Mouse (Mus musculus): Measurements from ENCODE around the gene Otud7a.

Otud7a gene

DNA sequence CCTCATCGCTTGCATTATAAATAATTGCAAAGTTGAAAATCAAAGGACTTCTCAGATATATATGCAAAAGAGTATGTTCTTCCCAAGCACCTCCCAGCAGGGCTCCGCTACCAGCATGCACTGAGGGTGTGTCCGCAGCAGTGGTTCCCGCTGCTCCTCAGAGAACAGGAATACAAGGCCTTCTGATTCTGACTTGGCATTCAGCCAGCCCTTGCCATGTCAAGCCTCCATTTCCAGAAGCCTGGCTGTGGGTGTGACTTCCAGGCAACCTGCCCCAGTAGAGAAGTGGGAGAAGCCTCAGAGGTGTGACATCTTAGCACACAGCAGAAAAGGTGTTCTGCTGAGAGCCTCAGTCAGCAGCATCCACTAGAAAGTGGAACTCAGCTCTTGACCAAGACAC is 253.4 kb downstream of the Otud7a start:
- no peak for DNase-seq (ENCODE audit: low read depth in 2 of 2, low spot score in 2 of 2)

DNA sequence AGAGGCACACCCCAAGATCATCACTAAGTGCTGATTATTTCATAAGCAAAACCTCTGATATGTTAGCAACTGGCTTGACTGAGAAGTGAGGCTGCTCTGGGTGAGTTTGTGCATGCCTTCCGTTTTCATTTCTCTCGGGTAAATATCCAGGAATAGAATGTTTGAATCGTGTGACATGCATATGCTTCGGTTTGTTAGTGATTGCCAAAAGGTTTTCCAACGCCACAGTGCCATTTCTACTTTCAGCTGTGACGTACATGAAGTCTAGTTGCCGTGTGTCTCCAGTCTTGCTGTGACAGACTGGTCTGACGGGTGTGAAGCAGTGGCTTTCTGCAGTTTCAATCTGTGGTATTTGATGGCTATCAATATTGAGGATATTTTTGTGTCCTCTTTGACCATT is 273.4 kb downstream of the Otud7a start:
- DNase-seq (ENCODE audit: low read depth in 2 of 2, low spot score in 2 of 2) = no peak

DNA sequence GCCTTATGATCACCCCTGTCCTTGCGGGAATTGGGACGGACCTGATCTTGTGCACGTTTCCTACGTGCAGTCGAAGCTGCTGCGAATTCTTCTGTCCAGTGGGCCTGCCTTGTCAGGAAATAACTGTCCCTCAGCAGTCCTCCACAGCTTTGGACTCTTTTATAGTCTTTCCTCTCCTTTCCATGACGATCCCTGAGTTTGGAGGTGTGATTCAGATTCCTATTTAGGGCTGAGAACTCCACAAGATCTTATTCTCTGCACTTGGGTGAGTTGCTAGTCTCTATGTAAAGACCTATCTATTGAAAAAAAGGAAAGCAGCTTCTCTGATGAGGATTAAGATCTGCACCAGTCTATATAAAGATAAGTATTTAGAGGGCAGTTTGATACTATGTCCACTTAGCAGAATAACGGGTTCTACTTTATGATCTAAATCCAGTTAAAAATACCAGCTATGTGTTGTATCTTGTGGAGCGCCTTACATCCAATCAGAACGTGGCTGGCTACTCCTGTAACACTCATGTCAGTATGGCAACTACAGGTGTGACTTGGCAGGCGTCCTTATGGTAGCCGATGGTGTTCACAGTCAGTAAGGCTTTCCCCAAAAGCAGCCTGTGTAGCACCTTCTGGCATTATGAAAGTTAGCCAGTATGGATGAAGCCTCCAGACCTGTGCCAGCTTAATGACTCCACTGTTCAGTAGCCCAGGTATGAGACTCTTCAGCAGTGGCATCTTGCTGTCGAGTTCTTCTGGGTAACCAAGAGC is 274.8 kb downstream of the Otud7a start:
- DNase-seq (ENCODE audit: low read depth in 2 of 2, low spot score in 2 of 2) = no peak

DNA sequence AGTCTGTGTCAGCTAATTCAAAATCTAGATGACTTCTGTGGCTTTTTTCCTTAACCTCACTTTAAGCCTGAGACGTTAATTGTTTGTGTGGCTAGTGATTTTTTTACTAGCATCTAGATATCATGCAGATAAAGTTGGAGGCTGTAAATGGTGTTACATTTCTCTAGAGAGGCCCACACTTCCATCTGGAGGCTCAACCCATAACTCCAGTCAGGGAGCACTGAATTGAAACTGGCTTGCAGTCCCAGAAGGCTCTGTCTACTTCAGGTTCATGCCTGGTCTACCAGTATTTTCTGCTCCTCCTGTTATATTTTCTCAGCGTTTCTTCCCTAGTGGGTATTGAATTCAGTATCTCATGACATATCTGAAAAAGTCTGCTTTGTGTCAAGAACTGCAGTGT is 276.1 kb downstream of the Otud7a start:
- DNase-seq (ENCODE audit: low read depth in 2 of 2, low spot score in 2 of 2) = no peak

DNA sequence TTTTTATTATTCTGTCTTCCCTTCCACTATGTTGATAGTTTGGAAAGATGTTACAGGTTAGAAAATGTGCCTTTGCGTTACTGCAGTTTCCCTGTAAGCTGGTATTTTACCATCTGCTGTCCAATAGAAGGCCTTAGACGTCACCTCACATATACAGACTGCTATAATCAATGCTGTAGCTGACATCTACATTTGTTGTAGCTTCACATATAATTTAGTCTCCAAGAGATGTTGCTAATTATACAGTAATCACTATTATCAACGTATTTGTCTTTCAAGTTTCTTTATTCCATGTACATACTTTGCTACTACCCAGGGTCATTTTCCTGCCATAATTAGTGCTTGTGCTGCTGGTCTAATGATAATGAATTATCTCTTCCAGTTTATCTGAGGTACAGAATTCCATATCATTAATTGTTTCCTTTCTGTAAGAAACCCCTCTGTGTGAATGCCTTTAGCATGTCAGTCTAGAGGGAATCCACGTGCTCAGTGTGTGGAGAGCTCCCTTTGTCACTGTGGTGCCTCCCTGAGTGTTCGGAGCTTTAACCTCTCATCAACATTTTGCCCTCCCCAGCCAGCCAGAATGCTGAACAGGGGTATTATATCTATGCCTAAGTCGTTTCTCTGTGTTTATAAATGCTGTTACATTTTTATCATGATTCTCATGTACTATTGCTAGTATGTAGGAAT is 280.6 kb downstream of the Otud7a start:
- no peak for DNase-seq (ENCODE audit: low read depth in 2 of 2, low spot score in 2 of 2)

DNA sequence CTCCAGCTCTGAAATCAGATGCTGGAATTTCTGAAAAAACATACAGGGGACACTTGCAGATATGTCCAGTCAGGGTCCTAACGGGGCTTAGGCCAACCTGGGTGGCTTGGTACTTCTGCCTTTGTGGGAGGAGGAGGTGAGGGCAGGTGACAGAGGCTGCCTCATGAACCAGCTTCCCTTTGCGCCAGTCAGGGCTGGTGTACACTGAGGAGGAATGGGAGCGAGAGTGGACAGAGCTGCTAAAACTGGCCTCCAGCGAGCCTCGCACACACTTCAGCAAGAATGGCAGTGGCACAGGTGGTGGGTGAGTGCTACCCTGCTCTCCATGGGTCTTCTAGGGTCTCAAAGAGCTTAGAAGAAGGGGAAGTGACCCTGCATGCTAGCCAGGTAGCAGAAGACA is 285.1 kb downstream of the Otud7a start:
- DNase-seq (ENCODE audit: low read depth in 2 of 2, low spot score in 2 of 2) = no peak

DNA sequence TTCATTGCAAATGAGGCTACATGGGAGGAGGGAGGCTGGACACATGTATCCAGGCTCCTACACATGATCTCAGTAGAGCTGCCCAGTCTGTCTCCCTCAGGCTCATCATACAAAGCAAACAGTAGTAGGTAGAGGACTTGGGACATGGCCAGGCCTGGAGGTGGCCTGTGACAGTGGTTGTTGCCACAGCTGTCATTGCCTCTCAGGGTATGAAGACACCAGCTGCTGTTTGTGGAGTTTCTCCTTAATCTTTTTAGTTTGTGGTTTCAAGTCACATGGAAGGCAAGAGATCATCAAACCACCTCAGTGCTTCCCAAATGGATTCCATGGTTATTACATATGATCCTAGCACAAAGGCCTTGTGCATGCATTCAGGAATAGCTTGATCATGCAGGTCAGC is 285.5 kb downstream of the Otud7a start:
- no peak for DNase-seq (ENCODE audit: low read depth in 2 of 2, low spot score in 2 of 2)

DNA sequence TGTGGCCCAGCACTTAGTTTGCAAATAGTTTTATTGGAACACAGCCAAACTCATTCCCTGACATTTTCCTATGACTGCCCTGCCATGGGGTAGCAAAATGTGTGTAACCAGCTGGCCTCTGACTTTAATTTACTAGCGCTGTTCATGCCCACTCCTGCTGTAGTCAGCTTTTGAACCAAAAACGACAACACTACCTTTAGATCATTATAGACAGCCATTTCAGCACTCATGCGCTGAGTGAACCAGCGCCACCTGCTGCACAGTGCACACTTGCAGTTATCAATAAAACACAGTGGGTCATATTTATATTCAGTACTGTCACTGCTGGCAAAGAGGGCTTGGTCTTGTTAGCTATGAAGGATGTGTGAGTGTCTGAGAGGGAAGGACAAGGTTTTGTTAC is 293.2 kb downstream of the Otud7a start:
- DNase-seq (ENCODE audit: low read depth in 2 of 2, low spot score in 2 of 2) = no peak

DNA sequence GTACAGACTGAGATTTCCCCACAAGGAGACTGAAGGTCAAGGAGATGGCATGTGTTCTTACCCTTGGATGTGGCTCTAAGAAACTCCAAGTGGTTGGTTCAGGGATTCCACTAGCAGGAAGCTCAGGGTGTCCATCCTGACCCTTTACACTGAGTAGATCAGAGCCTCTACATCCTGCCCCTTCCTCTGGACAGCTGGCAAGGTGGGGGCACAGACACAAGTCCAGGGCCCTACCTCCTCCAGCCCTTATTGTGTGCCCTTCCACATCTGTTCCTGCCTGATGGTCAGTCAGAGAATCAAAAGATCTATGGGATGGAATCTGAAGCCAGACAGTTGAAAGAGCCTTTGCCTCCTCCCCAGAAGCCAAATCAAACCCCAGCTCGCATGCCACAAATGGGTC is 293.6 kb downstream of the Otud7a start:
- DNase-seq (ENCODE audit: low read depth in 2 of 2, low spot score in 2 of 2) = no peak

DNA sequence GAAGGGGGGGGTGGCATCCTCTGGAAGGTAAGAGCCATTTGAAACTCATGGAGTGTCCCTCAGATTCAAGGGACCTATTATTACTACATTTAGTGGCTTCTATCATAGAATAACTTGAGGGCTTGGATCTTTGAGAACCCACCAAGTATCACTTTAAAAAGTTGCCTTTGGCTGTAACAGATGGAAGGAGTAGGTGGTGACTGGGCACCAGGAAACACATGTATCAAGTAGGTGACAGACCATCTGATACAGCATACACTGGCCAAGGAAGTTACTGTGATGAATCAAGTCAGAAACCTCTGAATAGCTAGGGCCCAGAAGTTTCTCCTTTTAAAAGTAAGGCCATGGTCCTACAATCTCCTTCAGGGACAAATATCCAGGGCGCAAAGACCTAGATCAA is 298.6 kb downstream of the Otud7a start:
- DNase-seq (ENCODE audit: low read depth in 2 of 2, low spot score in 2 of 2) = no peak

DNA sequence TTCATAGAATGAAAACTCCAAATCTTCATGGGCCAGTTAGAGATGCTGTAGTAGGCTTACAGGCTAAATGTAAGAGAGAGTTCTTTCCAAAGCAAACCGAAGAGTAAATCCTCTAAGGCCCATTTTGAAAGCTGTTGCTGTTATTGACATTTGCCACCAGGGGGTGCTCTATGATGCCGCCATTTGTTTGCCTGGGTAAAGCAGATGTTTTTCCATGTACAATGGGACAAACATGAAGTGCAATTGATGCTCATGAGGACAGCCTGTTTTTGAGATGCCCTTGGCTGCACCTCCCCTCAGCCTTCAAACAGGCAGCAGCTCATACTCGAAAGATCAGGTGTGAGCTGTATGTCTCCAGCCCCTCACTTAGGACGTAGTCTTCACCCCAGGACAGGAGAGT is 307.5 kb downstream of the Otud7a start:
- peak; percentile 48 to 58 for DNase-seq (ENCODE audit: low read depth in 2 of 2, low spot score in 2 of 2)

DNA sequence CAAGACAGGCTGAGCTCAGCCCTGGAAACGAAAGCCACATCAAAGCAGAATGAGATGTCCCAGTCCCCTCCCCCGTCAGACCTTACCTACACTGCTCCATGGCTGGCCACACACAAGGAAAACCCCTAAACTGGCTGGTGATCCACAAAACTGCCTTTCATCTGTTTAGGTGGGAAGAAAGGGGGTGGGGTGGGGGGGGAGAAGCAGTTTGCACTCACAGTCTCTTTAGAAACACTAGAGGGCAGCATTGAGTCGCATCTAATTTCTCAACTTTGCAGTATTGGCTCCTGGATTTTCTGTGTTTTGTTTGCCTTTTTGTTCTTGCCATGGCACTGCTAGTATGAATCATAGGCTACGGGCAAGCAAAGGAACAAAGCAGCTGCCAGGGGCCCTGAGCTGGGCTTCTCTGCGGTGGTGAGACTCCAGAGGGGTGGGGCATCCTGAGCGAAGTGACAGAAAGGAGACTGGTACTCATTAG is 308.8 kb downstream of the Otud7a start:
- DNase-seq (ENCODE audit: low read depth in 2 of 2, low spot score in 2 of 2) = peak; percentile 39 to 57

DNA sequence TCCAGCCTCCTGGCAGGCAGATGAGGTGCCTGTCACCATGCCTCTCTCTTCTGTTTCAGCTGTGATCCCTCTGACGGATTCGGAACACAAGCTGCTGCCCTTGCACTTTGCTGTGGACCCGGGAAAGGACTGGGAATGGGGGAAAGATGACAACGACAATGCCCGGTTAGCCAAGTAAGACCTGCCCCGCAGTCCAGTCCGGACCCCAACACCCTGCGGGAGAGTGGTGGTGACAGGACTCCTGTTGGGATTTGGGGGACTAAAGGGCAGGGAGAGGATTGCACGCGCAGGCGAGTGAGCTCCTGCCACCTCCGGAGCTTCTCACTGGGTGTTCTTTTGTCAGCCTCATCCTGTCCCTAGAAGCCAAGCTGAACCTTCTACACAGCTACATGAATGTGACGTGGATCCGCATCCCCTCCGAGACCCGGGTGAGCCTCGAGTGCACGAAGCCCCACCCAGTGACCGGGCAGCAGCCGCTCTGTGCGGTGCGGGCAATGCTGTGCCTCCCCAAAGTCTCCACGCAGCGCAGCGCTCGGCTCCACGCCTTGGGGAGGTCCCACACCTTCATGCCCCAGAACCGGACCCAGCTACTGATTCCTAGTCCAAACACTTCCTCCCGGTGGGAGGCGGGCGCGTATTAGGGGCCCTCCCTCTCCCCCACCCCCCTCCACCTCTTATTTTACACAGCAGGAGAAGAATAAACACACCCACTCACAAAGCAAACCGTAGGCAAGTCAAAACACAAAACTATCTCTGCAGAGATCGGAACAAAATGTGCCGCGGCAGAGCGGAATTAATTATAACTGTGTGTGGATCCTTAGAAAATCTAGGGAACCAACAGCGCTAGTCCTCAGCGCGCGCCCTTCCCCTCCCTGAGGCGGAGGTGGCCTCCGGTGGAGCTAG is 310.3 kb downstream of the Otud7a start:
- peak; percentile 42 to 60 for DNase-seq (ENCODE audit: low read depth in 2 of 2, low spot score in 2 of 2)

DNA sequence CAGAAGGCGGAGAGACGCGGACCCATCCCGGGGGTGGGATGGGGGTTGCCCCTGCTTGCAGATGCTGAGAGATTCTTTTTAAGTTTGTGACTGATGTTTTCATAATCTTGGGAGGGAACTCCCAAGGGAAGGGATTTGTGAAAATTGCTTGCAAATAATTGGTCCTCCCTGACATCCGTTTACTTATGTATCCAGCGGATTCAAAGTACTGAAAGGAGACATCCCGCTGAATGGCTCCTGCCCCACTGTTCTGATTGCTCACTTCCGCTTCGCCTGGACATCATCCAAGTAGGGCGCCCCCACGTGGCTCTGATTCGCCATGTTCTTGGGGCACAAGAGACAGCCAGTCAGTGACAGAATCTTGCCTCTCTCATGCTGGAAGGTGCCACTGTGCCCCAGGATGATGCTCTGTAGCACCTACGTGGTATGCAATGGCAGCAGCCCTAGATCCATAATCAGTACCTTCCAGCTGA is 311.0 kb downstream of the Otud7a start:
- peak; percentile 88 to 92 for DNase-seq (ENCODE audit: low read depth in 2 of 2, low spot score in 2 of 2)

DNA sequence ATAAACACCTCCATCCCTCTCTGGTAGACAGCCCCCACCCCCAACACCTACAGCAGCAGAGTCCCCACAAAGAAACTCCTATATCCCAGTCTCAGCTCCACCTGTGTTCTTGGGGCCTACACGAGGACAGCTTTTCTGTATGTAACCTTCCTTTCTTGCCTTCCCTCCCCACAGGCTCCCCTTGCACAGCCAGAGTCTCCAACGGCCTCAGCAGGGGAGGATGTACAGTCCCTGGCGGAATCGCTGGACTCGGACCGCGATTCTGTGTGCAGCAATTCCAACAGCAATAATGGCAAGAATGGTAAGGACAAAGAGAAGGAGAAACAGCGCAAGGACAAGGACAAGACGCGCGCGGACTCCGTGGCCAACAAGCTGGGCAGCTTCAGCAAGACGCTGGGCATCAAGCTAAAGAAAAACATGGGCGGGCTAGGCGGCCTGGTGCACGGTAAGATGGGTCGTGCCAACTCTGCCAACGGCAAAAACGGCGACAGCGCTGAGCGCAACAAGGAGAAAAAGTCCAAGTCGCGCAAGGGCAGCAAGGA is 312.7 kb downstream of the Otud7a start:
- no peak for DNase-seq (ENCODE audit: low read depth in 2 of 2, low spot score in 2 of 2)

DNA sequence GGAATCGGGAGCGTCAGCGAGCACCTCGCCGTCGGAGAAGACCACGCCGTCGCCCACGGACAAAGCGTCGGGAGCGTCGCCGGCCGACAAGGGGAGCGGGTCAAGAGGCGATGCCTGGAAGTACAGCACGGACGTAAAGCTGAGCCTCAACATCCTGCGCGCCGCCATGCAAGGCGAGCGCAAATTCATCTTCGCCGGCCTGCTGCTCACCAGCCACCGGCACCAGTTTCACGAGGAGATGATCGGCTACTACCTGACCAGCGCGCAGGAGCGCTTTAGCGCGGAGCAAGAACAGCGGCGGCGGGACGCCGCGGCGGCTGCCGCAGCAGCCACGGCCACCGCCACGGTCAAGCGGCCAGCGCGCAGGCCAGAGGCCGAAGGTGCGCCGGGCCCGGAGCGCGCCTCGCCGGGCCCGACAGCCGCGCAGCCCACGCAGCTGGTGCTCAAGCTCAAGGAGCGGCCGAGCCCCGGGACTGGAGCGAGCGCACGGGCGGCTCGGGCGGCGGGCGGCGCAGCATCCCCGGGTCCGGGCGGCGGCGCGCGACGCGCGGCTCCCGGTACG is 313.2 kb downstream of the Otud7a start:
- no peak for DNase-seq (ENCODE audit: low read depth in 2 of 2, low spot score in 2 of 2)

DNA sequence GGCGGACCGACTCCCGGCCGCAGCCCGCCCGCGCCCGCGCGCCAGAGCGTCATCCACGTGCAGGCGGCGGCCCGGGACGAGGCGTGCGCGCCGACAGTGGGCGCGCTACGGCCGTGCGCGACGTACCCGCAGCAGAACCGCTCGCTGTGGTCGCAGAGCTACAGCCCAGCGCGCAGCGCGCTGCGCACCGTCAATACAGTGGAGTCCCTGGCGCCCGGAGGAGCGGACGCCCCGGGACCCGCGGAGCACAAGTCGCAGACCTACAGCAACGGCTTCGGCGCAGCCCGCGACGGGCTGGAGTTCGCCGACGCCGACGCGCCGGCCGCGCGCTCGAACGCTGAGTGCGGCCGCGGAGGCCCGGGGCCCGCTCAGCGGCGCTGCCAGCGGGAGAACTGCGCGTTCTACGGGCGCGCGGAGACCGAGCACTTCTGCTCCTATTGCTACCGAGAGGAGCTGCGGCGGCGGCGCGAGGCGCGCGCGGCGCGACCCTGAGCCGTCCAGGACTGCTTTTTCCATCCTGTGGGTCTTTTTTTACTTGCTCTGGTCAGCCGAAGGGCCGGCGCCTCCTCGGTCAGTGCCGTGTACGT is 313.8 kb downstream of the Otud7a start:
- no peak for DNase-seq (ENCODE audit: low read depth in 2 of 2, low spot score in 2 of 2)

DNA sequence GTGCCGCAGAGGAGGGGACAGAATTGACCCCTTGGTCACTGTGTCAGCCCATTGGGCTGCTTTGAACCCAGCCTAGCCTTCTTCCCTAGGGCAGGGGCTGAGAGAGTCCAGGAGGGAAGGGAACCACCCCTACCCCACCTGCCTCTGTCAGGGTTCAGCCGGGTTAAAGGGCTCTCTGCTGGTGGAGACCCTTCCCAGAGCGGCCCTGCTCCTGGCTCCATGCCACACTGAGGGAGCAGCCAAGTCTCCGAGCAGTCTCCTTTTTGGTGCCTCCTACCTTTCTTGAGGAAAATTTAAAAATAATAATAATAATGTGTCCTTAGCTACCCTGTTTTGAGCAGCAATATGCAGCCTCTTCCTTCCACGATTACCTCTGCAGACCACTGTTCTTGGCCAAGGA is 315.1 kb downstream of the Otud7a start:
- DNase-seq (ENCODE audit: low read depth in 2 of 2, low spot score in 2 of 2) = no peak

DNA sequence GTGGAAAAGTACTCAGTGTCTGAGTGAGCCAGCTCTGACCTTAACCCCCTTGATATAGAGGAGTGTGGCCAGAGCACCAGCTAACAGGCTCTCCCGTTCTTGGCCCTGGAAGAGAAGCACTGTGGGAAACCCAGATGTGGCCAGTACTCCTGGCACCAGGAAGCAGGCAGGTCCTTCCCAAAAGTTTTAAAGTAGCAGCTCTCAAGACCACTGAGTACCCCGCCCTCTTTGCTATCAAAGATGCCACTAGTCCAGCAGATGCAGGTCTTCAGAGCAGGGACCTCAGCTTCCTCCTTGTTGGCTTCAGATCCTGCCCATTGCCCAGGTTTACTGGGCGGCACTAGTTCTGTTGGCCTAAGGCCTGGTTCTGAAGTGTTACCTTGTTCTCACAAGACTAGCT is 318.0 kb downstream of the Otud7a start:
- DNase-seq (ENCODE audit: low read depth in 2 of 2, low spot score in 2 of 2) = no peak

DNA sequence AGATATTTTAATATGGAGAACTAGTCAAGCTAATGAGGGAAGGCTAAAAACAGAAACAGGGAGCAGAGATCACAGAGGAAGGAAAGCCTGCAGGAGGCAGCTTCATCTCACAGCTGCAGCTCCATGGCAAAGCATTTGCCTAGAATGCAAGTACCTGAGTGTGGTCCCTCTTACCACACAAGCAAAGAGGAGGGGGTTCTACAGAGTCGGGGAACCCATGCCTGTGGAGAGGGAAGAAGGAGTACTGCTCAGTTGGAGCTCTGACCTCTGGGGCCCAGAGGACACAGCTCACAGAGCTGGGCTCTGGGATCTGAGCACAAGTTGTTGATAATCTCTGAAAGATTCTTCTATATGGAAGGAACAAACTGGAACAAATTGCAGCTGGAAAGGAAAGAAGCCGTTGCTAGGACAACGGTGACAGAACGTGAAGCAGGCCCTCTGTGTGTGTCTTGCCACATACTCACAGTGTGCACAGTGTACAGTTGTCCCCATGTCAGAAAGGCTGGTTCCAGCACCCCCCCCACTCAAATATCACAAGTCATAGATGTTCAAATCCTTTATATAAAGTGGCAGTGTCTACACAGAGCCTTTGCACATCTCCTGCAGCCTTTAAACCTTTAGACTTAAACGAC is 324.0 kb downstream of the Otud7a start:
- no peak for DNase-seq (ENCODE audit: low read depth in 2 of 2, low spot score in 2 of 2)
